Mouse (Mus musculus) forebrain, embryonic 10.5 days (tissue): ENCODE data around the gene Rgs6. TPM values are rescaled to one million over a fixed set of nuclear protein-coding genes. Genes with fewer than 3 reads are reported as not detected.

Experiments used
- DNase-seq: peaks from one replicate; pipeline ENCODE4 v3.0.0-alpha.2; 2017; ENCODE audit warnings: low spot score; ENCODE audit errors: extremely low spot score
- H3K27ac ChIP-seq: fragments of 300-500 bp; sonication (generic); 2 replicates; pipeline ENCODE4 v1.5.1; 2016; ENCODE audit warnings: mild to moderate bottlenecking
- H3K27me3 ChIP-seq: fragments of 300-500 bp; sonication (generic); 2 replicates; pipeline ENCODE4 v1.6.1; 2016; ENCODE audit warnings: mild to moderate bottlenecking; ENCODE audit not compliant: poor library complexity, severe bottlenecking
- H3K36me3 ChIP-seq: fragments of 300-500 bp; sonication (generic); replicated peaks from 2 replicates; pipeline ENCODE4 v1.6.1; 2016; ENCODE audit warnings: mild to moderate bottlenecking, moderate library complexity
- H3K4me1 ChIP-seq: fragments of 300-500 bp; sonication (generic); 2 replicates; pipeline ENCODE4 v1.6.1; 2016
- H3K4me3 ChIP-seq: fragments of 300-500 bp; sonication (generic); 2 replicates; pipeline ENCODE4 v1.5.1; 2016; ENCODE audit warnings: mild to moderate bottlenecking, moderate library complexity
- H3K9me3 ChIP-seq: fragments of 300-500 bp; sonication (generic); 2 replicates; pipeline ENCODE4 v1.6.1; 2016; ENCODE audit warnings: mild to moderate bottlenecking, moderate library complexity
- WGBS: fragments of 180-500 bp; shearing (Covaris S2); methylation state at CpG from one replicate; pipeline ENCODE4 v1.1.7; 2016; 5-methylcytosine and 5-hydroxymethylcytosine counted together
- polyA plus RNA-seq: library from polyadenylated mRNA; unstranded; fragments of >200 nt; fragmentation: Nextera tagmentation; extraction: Ambion mirVana; gene quantifications from 2 replicates; pipeline ENCODE4 v1.2.1, GENCODE M21; 2016

Rgs6 gene
- polyA plus RNA-seq, 1 experiment from 2014 or later = 0.60 TPM

DNA sequence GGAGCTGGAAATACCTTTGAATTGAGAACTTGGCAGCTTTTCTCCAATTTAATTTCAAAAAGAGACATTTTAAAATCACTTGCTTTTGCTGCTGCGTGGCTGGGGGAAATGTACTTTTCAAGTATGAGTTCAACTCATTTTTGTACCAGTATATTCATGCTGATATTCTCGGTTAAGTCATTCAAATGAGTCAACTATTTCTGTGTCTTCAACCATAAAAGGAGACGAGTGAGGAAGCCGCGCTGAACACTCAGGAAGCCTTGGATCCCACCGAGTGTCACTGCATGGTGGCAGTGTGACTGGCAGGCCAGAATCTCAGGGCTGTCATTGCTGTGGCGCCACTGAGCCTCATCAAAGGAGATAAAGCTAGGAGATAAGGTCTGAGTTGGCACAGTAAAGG lies 143.5 kb downstream of the Rgs6 start:
- H3K27me3 ChIP-seq = no peaks in the 10 kb centered on the region
- WGBS = 89% methylated on average over 7 of the region's 7 CpGs
- peaks cover 5% of the 10 kb centered on the region; the same call in 1 of the 2 replicates for H3K4me1 ChIP-seq
- no peaks in the 10 kb centered on the region for H3K36me3 ChIP-seq
- H3K9me3 ChIP-seq = no peaks in the 10 kb centered on the region
- H3K27ac ChIP-seq = no peak overlapping the region
- H3K4me3 ChIP-seq = no peak overlapping the region
- DNase-seq = no peak

DNA sequence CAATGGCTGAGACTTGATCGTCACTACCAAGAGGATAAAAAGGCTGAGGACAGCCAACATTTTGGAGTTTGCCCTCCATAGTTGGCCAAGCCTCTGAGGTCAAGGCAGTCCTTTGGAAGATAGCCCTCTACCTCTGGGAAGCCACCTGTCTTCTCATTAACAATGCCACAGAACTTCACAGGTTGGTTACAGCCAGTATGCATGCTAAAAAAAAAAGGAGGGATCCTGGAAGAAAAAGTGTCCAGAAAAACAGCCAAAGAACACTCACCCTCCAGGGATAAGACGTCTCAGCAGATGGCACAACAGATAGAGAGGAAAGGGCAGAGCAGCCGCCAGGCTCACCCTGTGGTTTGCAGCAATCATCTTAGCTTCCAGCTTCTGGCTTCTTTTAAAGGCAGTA lies 154.9 kb downstream of the Rgs6 start:
- no peaks in the 10 kb centered on the region for H3K27me3 ChIP-seq
- 93% methylated on average over 3 of the region's 3 CpGs for WGBS
- no peak overlapping the region for H3K27ac ChIP-seq
- no peaks in the 10 kb centered on the region for H3K36me3 ChIP-seq
- DNase-seq = no peak
- no peak overlapping the region for H3K4me3 ChIP-seq
- H3K9me3 ChIP-seq = no peaks in the 10 kb centered on the region
- peaks cover 7% of the 10 kb centered on the region; the same call in 1 of the 2 replicates for H3K4me1 ChIP-seq

DNA sequence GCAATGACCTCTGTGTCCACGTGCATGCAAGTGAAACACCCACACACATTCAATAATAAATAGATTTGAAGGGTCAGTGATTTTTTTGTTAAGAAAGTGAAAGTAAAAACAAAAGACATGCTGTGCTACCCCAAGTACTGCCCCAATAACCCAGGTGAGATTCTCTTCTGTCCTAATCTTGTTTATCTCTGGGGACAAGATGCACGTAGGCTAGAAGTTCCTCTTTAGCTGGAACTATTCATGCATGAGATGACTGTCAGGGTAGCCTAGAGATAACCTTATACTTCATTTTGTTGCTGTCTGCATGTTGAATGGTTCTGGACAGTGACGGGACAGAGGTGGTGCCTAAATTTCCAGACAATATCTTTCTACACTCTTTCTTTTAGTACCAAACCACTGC lies 155.9 kb downstream of the Rgs6 start:
- no peak for DNase-seq
- H3K4me3 ChIP-seq = no peak overlapping the region
- H3K9me3 ChIP-seq = no peaks in the 10 kb centered on the region
- H3K27me3 ChIP-seq = no peaks in the 10 kb centered on the region
- no peaks in the 10 kb centered on the region for H3K36me3 ChIP-seq
- WGBS = 59% methylated on average over 3 of the region's 3 CpGs
- peaks cover 10% of the 10 kb centered on the region for H3K4me1 ChIP-seq
- H3K27ac ChIP-seq = no peak overlapping the region

DNA sequence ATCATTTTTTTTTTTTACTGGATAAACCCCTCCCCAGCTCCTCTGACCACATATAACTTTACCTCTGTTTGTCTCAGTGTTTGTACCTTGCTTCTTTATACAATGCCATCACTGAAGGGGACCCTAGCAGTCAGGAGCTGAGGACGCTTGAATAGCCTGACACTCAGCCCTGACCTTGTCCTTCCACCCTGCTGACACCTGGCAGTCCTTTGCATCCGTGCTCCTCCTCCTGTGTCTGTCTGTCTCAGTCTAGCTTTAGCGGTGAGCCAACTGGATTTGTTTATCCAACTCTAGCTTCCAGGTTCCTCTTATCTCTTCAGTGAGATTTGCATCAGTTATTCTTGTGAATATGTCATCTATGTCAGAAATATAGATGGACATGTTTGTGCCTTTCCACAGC lies 156.7 kb downstream of the Rgs6 start:
- H3K27me3 ChIP-seq = no peaks in the 10 kb centered on the region

DNA sequence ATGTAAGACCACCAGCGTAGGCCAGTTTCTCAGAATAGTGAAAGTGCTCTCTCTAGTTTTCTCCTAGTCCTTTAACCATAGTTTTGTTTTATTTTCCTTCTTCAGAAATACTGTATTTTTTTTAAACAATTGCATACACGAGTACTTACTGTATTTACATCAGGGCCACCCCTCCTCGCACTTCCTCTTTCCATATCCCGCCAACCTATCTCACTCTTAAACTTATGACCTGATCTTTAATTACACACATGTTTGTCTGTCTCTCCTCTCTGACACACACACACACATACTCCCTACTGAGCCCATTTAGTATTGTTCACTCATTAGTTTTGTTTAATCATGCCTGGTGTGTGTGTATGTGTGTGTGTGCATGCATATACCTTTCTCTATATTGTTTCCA lies 159.0 kb downstream of the Rgs6 start:
- H3K27me3 ChIP-seq = no peaks in the 10 kb centered on the region
- H3K27ac ChIP-seq = no peak overlapping the region
- WGBS = 92% methylated on average over 4 of the region's 4 CpGs
- peaks cover 15% of the 10 kb centered on the region for H3K4me1 ChIP-seq
- no peaks in the 10 kb centered on the region for H3K9me3 ChIP-seq
- H3K4me3 ChIP-seq = no peak overlapping the region
- no peak for DNase-seq
- no peaks in the 10 kb centered on the region for H3K36me3 ChIP-seq

More for the DNA sequence above, 156.7 kb downstream of the Rgs6 start:
- H3K4me1 ChIP-seq = peaks cover 15% of the 10 kb centered on the region
- no peak for DNase-seq
- H3K4me3 ChIP-seq = no peak overlapping the region
- 68% methylated on average over 3 of the region's 3 CpGs for WGBS
- no peaks in the 10 kb centered on the region for H3K36me3 ChIP-seq
- H3K9me3 ChIP-seq = no peaks in the 10 kb centered on the region
- no peak overlapping the region for H3K27ac ChIP-seq

DNA sequence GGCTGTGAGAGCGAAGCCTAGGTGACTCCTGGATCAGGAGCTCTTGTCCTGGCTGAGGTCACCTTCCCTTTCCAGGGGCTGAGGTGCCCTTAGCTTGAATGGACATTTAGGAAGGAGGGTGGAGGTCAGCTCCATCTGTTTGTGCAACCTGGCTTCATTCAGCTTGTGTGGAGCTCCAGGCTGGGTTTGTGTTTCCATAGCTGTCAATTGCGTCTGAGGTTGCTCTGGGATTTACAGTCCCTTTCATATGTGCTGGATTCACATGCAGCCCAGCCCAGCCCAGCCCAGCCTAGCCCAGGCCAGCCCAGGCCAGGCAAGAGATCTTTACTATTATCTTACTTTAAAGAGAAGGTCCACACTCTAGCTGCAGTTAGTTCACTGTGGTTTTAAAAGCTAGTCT lies 163.8 kb downstream of the Rgs6 start:
- Histone ChIP-seq H3K9me3 (no peaks in the 10 kb centered on the region), H3K4me1 (peaks cover 8% of the 10 kb centered on the region; the same call in 1 of the 2 replicates), H3K36me3 (no peaks in the 10 kb centered on the region), H3K27me3 (no peaks in the 10 kb centered on the region), H3K4me3 (no peak overlapping the region), H3K27ac (no peak overlapping the region)
- no peak for DNase-seq
- 77% methylated on average over 2 of the region's 2 CpGs for WGBS

DNA sequence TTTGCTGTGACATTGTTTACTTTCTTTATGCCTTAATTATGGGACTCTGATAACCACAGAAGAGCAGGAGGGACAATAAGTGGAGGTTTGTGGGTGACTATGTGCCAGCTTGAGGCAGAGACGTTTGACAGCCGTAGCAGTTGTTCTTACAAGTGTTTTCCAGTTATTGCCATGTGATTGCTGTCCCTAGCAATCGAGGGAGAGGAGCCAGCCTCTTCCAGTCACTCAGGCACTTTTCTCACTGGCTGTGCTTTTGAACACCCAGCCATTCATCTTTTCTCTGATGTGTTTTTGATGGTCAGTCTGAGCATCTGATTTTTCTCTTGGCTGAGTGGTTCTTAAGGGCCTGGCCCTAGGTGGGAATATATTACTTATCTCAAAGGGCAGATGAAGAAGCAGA lies 166.4 kb downstream of the Rgs6 start:
- H3K36me3 ChIP-seq = no peaks in the 10 kb centered on the region
- no peak overlapping the region for H3K4me3 ChIP-seq
- 0 out of 2 replicates have a peak, but pooled peaks cover under 1% of the 10 kb centered on the region for H3K4me1 ChIP-seq
- WGBS = 73% methylated on average over 3 of the region's 3 CpGs
- no peaks in the 10 kb centered on the region for H3K9me3 ChIP-seq
- H3K27ac ChIP-seq = no peak overlapping the region
- no peaks in the 10 kb centered on the region for H3K27me3 ChIP-seq
- no peak for DNase-seq

DNA sequence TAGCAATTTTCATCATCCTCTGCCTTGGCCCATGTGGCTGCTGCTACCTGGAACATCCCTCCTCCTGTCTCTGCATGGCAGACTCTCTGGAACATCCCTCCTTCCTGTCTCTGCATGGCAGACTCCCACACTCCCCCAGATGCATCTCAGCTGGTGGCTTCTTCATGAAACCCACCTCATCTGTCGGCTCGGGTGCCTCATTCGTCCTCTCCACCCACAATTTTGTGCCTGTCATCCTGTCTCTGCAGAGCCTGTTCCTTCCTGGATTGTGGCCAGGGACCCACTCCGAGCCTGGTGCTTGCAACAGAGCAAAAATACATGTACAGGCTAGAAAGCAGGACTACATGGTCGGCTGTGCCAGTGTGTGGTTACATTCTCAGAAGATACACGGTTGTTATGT lies 168.7 kb downstream of the Rgs6 start:
- Histone ChIP-seq H3K4me1 (no peaks in the 10 kb centered on the region), H3K9me3 (no peaks in the 10 kb centered on the region), H3K4me3 (no peak overlapping the region), H3K36me3 (no peaks in the 10 kb centered on the region), H3K27ac (no peak overlapping the region), H3K27me3 (no peaks in the 10 kb centered on the region)
- WGBS = 82% methylated on average over 6 of the region's 6 CpGs
- no peak for DNase-seq

DNA sequence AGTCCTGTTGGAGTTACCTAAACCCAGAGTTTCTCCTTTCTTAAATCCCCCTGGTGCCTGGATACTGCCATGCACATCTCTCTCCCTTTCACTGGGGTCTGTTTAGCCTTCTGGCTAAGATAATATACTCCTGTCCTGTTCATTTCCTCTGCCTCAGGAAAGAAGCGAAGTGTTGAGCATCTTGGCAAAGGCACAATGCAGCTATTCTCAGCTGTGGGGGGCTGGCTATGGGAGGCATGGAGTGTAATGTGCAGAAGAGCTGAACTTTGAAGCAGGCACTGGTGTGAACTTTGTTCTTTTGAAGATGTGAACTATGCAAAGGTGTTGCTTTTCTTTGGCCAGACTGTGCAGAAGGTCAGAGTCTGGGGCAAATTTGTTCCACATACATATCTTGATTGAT lies 169.3 kb downstream of the Rgs6 start:
- Histone ChIP-seq H3K4me1 (no peaks in the 10 kb centered on the region), H3K9me3 (no peaks in the 10 kb centered on the region), H3K27me3 (no peaks in the 10 kb centered on the region), H3K36me3 (no peaks in the 10 kb centered on the region), H3K27ac (no peak overlapping the region), H3K4me3 (no peak overlapping the region)
- DNase-seq = no peak
- WGBS = 63% methylated on average over 1 of the region's 1 CpGs

DNA sequence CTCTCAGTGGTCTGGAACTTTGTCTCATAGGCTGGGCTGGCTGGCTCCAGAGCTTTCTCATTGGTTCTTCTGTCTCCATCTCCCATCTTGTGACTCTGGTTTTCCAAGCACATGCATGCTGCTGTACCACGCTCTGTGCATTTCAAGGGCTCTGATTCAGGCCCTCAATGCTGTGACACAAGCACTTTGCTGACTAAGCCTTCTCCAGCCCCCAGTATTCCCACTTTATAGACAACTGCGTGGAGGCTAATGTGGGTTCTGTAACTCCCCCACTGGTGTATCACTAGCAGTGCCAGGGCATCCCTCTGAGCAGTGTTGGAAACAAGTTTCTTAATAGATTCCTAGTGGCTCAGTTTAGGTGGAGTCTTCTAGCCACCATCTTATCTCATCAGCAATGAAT lies 174.0 kb downstream of the Rgs6 start:
- Histone ChIP-seq H3K36me3 (no peaks in the 10 kb centered on the region), H3K27ac (no peak overlapping the region), H3K4me3 (no peak overlapping the region), H3K4me1 (no peaks in the 10 kb centered on the region), H3K9me3 (no peaks in the 10 kb centered on the region), H3K27me3 (no peaks in the 10 kb centered on the region)
- 89% methylated on average over 2 of the region's 2 CpGs for WGBS
- DNase-seq = no peak

DNA sequence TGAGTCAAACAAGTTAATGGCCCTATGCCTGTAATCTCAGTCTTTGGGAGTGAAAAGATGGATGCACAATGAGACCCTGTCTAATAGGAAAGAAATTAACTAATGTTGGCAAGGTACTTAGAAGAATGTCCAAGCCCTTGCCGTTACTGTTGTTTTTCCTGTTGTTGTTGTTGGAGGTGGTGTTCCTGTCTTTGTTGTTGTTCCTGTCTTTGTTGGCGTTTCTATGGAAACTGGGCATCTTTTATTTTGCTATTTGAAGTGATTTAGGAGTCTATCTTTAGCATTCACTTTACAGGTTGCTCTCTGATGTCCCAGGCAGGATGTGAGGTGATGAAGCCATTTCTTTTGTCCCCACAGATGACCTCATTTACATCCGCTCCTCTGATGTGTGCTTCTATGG lies 180.6 kb downstream of the Rgs6 start:
- Histone ChIP-seq H3K4me1 (no peaks in the 10 kb centered on the region), H3K27me3 (no peaks in the 10 kb centered on the region), H3K27ac (no peak overlapping the region), H3K36me3 (no peaks in the 10 kb centered on the region), H3K4me3 (no peak overlapping the region), H3K9me3 (no peaks in the 10 kb centered on the region)
- no peak for DNase-seq
- 86% methylated on average over 3 of the region's 3 CpGs for WGBS

DNA sequence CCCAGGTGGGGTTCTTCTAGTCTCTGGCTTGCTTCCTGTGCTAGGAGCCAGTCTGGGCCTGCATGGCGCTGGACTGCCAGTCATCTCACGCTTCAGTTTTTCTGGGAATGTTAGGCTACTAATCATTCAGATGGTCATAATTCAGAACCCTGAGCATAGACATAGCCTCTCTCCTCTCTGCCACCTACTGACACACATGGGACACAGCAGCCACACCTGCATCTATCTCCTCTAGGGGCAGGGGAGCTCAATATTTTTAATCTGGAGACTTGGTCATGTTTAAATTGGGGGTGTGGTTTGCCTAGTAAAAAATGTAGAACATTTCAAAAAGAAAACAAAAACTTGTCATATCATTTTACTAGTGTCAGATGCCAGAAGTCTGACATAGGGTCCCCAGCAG lies 184.1 kb downstream of the Rgs6 start:
- Histone ChIP-seq H3K4me1 (no peaks in the 10 kb centered on the region), H3K4me3 (no peak overlapping the region), H3K36me3 (no peaks in the 10 kb centered on the region), H3K27ac (no peak overlapping the region), H3K9me3 (no peaks in the 10 kb centered on the region), H3K27me3 (no peaks in the 10 kb centered on the region)
- 87% methylated on average over 2 of the region's 2 CpGs for WGBS
- no peak for DNase-seq

DNA sequence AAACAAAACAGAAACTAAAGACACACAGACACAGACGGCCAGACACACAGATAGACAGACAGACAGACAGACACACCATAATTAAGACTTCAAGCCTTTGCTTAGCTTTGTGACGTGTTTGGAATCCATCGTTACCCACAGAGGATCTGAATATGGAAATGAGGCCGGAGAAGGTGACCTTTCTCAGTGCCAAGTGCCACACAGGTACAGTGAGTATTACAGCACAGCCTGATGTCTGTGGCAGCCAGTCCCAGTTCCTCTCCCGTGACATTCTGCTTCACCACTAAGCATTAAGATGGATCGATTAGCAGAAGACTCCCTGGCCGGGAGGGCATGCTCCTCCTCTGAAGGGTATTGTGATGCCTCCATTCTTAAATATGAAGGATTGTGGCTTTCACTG lies 186.5 kb downstream of the Rgs6 start:
- no peaks in the 10 kb centered on the region for H3K9me3 ChIP-seq
- WGBS = 92% methylated on average over 7 of the region's 7 CpGs
- no peak overlapping the region for H3K4me3 ChIP-seq
- H3K27ac ChIP-seq = no peak overlapping the region
- no peaks in the 10 kb centered on the region for H3K36me3 ChIP-seq
- no peak for DNase-seq
- H3K27me3 ChIP-seq = no peaks in the 10 kb centered on the region
- no peaks in the 10 kb centered on the region for H3K4me1 ChIP-seq

DNA sequence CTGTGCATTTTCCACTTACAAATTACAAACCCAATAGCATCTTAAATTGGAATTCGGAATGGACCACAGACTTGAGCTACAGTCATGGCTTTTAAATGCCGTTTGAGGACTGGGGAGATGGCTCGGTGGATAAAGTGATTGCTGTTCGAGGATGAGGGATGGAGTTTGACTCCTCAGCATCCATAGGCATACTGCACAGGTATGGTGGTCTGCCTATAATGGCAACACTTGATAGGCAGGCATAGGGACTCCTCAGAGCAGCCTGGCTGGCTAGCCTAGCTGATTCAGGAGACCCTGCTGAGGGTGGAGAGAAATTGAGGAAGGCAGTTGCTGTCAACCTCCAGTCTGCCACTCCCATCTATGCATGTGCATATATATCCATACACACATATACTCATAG lies 188.6 kb downstream of the Rgs6 start:
- Histone ChIP-seq H3K36me3 (no peaks in the 10 kb centered on the region), H3K9me3 (no peaks in the 10 kb centered on the region), H3K4me1 (no peaks in the 10 kb centered on the region), H3K27me3 (no peaks in the 10 kb centered on the region), H3K27ac (no peak overlapping the region), H3K4me3 (no peak overlapping the region)
- 87% methylated on average over 4 of the region's 4 CpGs for WGBS
- DNase-seq = no peak
